Mouse (Mus musculus) kidney, embryonic 15.5 days (tissue): ENCODE data around the gene Rcn1. TPM values are rescaled to one million over a fixed set of nuclear protein-coding genes. Genes with fewer than 3 reads are reported as not detected.
A peak's percentile ranks its signal among the peaks of the same experiment; 100 is the strongest.

Source experiments
- ATAC-seq: fragments of 200-750 bp; cut with Nextera tagmentation; replicated peaks from 2 replicates; pipeline ENCODE4 v1.8.0; 2017; ENCODE audit warnings: moderate TSS enrichment; ENCODE audit not compliant: low FRiP score
- H3K27ac ChIP-seq: fragments of 300-500 bp; sonication (generic); 2 replicates; pipeline ENCODE4 v1.5.1; 2015; ENCODE audit warnings: mild to moderate bottlenecking, inconsistent platforms
- H3K27me3 ChIP-seq: fragments of 300-500 bp; sonication (generic); 2 replicates; pipeline ENCODE4 v1.6.1; 2015; ENCODE audit warnings: inconsistent platforms
- H3K36me3 ChIP-seq: fragments of 300-500 bp; sonication (generic); 2 replicates; pipeline ENCODE4 v1.6.1; 2015; ENCODE audit warnings: inconsistent platforms
- H3K4me1 ChIP-seq: fragments of 300-500 bp; sonication (generic); 2 replicates; pipeline ENCODE4 v1.6.1; 2015; ENCODE audit warnings: inconsistent platforms
- H3K4me2 ChIP-seq: fragments of 300-500 bp; sonication (generic); 2 replicates; pipeline ENCODE4 v1.6.1; 2015; ENCODE audit warnings: moderate library complexity, mild to moderate bottlenecking, inconsistent platforms
- H3K4me3 ChIP-seq: fragments of 300-500 bp; sonication (generic); replicated peaks from 2 replicates; pipeline ENCODE4 v1.5.1; 2015; ENCODE audit warnings: mild to moderate bottlenecking, inconsistent platforms
- H3K9ac ChIP-seq: fragments of 300-500 bp; sonication (generic); 2 replicates; pipeline ENCODE4 v1.6.1; 2015; ENCODE audit warnings: mild to moderate bottlenecking, inconsistent platforms
- H3K9me3 ChIP-seq: fragments of 300-500 bp; sonication (generic); replicated peaks from 2 replicates; pipeline ENCODE4 v1.6.1; 2016; ENCODE audit warnings: inconsistent platforms
- WGBS: fragments of 180-500 bp; shearing (Covaris S2); methylation state at CpG from one replicate; pipeline ENCODE4 v1.1.7; 2015; ENCODE audit warnings: mixed read lengths; 5-methylcytosine and 5-hydroxymethylcytosine counted together
- polyA plus RNA-seq: library from polyadenylated mRNA; unstranded; fragments of >200 nt; fragmentation: Nextera tagmentation; extraction: Ambion mirVana; gene quantifications from 2 replicates; pipeline ENCODE4 v1.2.1, GENCODE M21; 2015

Gene Rcn1
- polyA plus RNA-seq, 1 experiment from 2014 or later, result 207 TPM

- H3K36me3 ChIP-seq, result peaks cover 94% of the 10 kb centered on the region
- ATAC-seq, result no peak
Observed at GRCm38 (mm10) chr2:105391414-105391784, 7.7 kb downstream of the Rcn1 start.

GRCm38 (mm10) chr2:105390653-105391413, 8.3 kb downstream of the Rcn1 start:
- Histone ChIP-seq H3K9me3 (no peaks in the 10 kb centered on the region), H3K9ac (no peak overlapping the region), H3K4me1 (peaks cover 8% of the 10 kb centered on the region), H3K36me3 (peaks cover 95% of the 10 kb centered on the region), H3K4me3 (no peak overlapping the region), H3K27ac (no peak overlapping the region), H3K4me2 (no peak overlapping the region), H3K27me3 (no peaks in the 10 kb centered on the region)
- ATAC-seq, result no peak
- WGBS, result 79% methylated on average over 6 of the region's 6 CpGs

More at GRCm38 (mm10) chr2:105391414-105391784, 7.7 kb downstream of the Rcn1 start:
- WGBS, result 93% methylated on average over 4 of the region's 4 CpGs
- no peaks in the 10 kb centered on the region for H3K9me3 ChIP-seq
- H3K27me3 ChIP-seq, result no peaks in the 10 kb centered on the region
- H3K9ac ChIP-seq, result no peak overlapping the region
- no peak overlapping the region for H3K4me2 ChIP-seq
- H3K4me1 ChIP-seq, result peaks cover 14% of the 10 kb centered on the region
- H3K4me3 ChIP-seq, result no peak overlapping the region
- no peak overlapping the region for H3K27ac ChIP-seq

- H3K36me3 ChIP-seq, result peaks cover 97% of the 10 kb centered on the region
- H3K9me3 ChIP-seq, result no peaks in the 10 kb centered on the region
- H3K4me3 ChIP-seq, result no peak overlapping the region
- no peaks in the 10 kb centered on the region for H3K27me3 ChIP-seq
- WGBS, result 81% methylated on average over 17 of the region's 17 CpGs
- H3K4me1 ChIP-seq, result peaks cover 7% of the 10 kb centered on the region
- no peak overlapping the region for H3K4me2 ChIP-seq
- H3K9ac ChIP-seq, result no peak overlapping the region
- ATAC-seq, result no peak
- no peak overlapping the region for H3K27ac ChIP-seq
Observed at GRCm38 (mm10) chr2:105389007-105389890, 9.9 kb downstream of the Rcn1 start.

- Histone ChIP-seq H3K27me3 (no peaks in the 10 kb centered on the region), H3K4me1 (no peaks in the 10 kb centered on the region), H3K9me3 (no peaks in the 10 kb centered on the region), H3K4me3 (no peak overlapping the region), H3K9ac (no peak overlapping the region), H3K27ac (no peak overlapping the region), H3K4me2 (no peak overlapping the region), H3K36me3 (peaks cover 71% of the 10 kb centered on the region)
- WGBS, result 85% methylated on average over 4 of the region's 4 CpGs
- ATAC-seq, result no peak
Observed at GRCm38 (mm10) chr2:105386418-105386817, 12.7 kb downstream of the Rcn1 start.

GRCm38 (mm10) chr2:105384998-105385397, 14.1 kb downstream of the Rcn1 start:
- 53% methylated on average over 3 of the region's 3 CpGs for WGBS
- Histone ChIP-seq H3K27ac (no peak overlapping the region), H3K4me3 (no peak overlapping the region), H3K27me3 (no peaks in the 10 kb centered on the region), H3K36me3 (peaks cover 57% of the 10 kb centered on the region), H3K9me3 (no peaks in the 10 kb centered on the region), H3K4me1 (no peaks in the 10 kb centered on the region), H3K9ac (no peak overlapping the region), H3K4me2 (no peak overlapping the region)
- 0 out of 2 replicates have a peak, but pooled peaks have one; percentile 57 for ATAC-seq

GRCm38 (mm10) chr2:105383063-105383462, 16.1 kb downstream of the Rcn1 start:
- 87% methylated on average over 8 of the region's 8 CpGs for WGBS

GRCm38 (mm10) chr2:105380757-105381319, 18.3 kb downstream of the Rcn1 start:
- ATAC-seq, result no peak

More at GRCm38 (mm10) chr2:105383063-105383462, 16.1 kb downstream of the Rcn1 start:
- Histone ChIP-seq H3K36me3 (peaks cover 39% of the 10 kb centered on the region), H3K27ac (no peak overlapping the region), H3K4me1 (no peaks in the 10 kb centered on the region), H3K27me3 (no peaks in the 10 kb centered on the region), H3K9ac (no peak overlapping the region), H3K9me3 (no peaks in the 10 kb centered on the region), H3K4me3 (no peak overlapping the region), H3K4me2 (no peak overlapping the region)
- ATAC-seq, result no peak

GRCm38 (mm10) chr2:105379682-105380081, 19.4 kb downstream of the Rcn1 start:
- ATAC-seq, result no peak
- Histone ChIP-seq H3K36me3 (peaks cover 6% of the 10 kb centered on the region), H3K9ac (no peak overlapping the region), H3K27ac (no peak overlapping the region), H3K4me3 (no peak overlapping the region), H3K27me3 (no peaks in the 10 kb centered on the region), H3K4me2 (no peak overlapping the region), H3K4me1 (no peaks in the 10 kb centered on the region), H3K9me3 (no peaks in the 10 kb centered on the region)
- WGBS, result 71% methylated on average over 1 of the region's 1 CpGs

More at GRCm38 (mm10) chr2:105380757-105381319, 18.3 kb downstream of the Rcn1 start:
- WGBS, result 81% methylated on average over 3 of the region's 3 CpGs
- Histone ChIP-seq H3K4me1 (no peaks in the 10 kb centered on the region), H3K27me3 (no peaks in the 10 kb centered on the region), H3K4me2 (no peak overlapping the region), H3K9ac (no peak overlapping the region), H3K9me3 (no peaks in the 10 kb centered on the region), H3K4me3 (no peak overlapping the region), H3K36me3 (peaks cover 17% of the 10 kb centered on the region), H3K27ac (no peak overlapping the region)

- peaks cover 3% of the 10 kb centered on the region for H3K27me3 ChIP-seq
- 90% methylated on average over 4 of the region's 4 CpGs for WGBS
- no peak overlapping the region for H3K9ac ChIP-seq
- H3K4me1 ChIP-seq, result peaks cover 7% of the 10 kb centered on the region
- ATAC-seq, result no peak
- no peak overlapping the region for H3K27ac ChIP-seq
- H3K9me3 ChIP-seq, result no peaks in the 10 kb centered on the region
- no peak overlapping the region for H3K4me3 ChIP-seq
- H3K4me2 ChIP-seq, result no peak overlapping the region
- H3K36me3 ChIP-seq, result no peaks in the 10 kb centered on the region
Observed at GRCm38 (mm10) chr2:105375705-105376104, 23.4 kb downstream of the Rcn1 start.

GRCm38 (mm10) chr2:105375261-105375660, 23.9 kb downstream of the Rcn1 start:
- 90% methylated on average over 7 of the region's 7 CpGs for WGBS
- H3K4me1 ChIP-seq, result peaks cover 11% of the 10 kb centered on the region
- ATAC-seq, result no peak
- no peak overlapping the region for H3K4me2 ChIP-seq
- H3K9me3 ChIP-seq, result no peaks in the 10 kb centered on the region
- H3K36me3 ChIP-seq, result no peaks in the 10 kb centered on the region
- H3K4me3 ChIP-seq, result no peak overlapping the region
- no peak overlapping the region for H3K27ac ChIP-seq
- no peak overlapping the region for H3K9ac ChIP-seq
- peaks cover 5% of the 10 kb centered on the region for H3K27me3 ChIP-seq

GRCm38 (mm10) chr2:105373658-105374057, 25.5 kb downstream of the Rcn1 start:
- H3K4me3 ChIP-seq, result no peak overlapping the region
- no peak for ATAC-seq
- peaks cover 12% of the 10 kb centered on the region for H3K4me1 ChIP-seq
- H3K4me2 ChIP-seq, result no peak overlapping the region
- no peak overlapping the region for H3K27ac ChIP-seq
- H3K27me3 ChIP-seq, result peaks cover 16% of the 10 kb centered on the region
- 81% methylated on average over 11 of the region's 11 CpGs for WGBS
- no peak overlapping the region for H3K9ac ChIP-seq
- no peaks in the 10 kb centered on the region for H3K9me3 ChIP-seq
- H3K36me3 ChIP-seq, result no peaks in the 10 kb centered on the region

GRCm38 (mm10) chr2:105372727-105373126, 26.4 kb downstream of the Rcn1 start:
- peak; percentile 55 for ATAC-seq
- no peak overlapping the region for H3K27ac ChIP-seq
- H3K36me3 ChIP-seq, result no peaks in the 10 kb centered on the region
- no peaks in the 10 kb centered on the region for H3K9me3 ChIP-seq
- peaks cover 16% of the 10 kb centered on the region for H3K4me1 ChIP-seq
- no peak overlapping the region for H3K4me2 ChIP-seq
- H3K9ac ChIP-seq, result no peak overlapping the region
- no peak overlapping the region for H3K4me3 ChIP-seq
- peaks cover 16% of the 10 kb centered on the region for H3K27me3 ChIP-seq
- WGBS, result 68% methylated on average over 5 of the region's 5 CpGs
